Mouse (Mus musculus) limb, embryonic 12.5 days (tissue): ENCODE results near the gene Cdk9. TPM values are rescaled to one million over a fixed set of nuclear protein-coding genes. Genes with fewer than 3 reads are reported as not detected.

Source experiments
- ATAC-seq: fragments of 200-750 bp; cut with Nextera tagmentation; 2 replicates; pipeline ENCODE4 v1.8.0; 2017; ENCODE audit warnings: low read depth, moderate TSS enrichment; ENCODE audit not compliant: insufficient number of reproducible peaks, insufficient read depth, low FRiP score, low TSS enrichment
- H3K27ac ChIP-seq: fragments of 300-500 bp; sonication (generic); 2 replicates; pipeline ENCODE4 v1.5.1; 2016; ENCODE audit warnings: mild to moderate bottlenecking, moderate library complexity
- H3K27me3 ChIP-seq: fragments of 300-500 bp; sonication (generic); 2 replicates; pipeline ENCODE4 v1.6.1; 2016; ENCODE audit warnings: mild to moderate bottlenecking, moderate library complexity
- H3K36me3 ChIP-seq: fragments of 300-500 bp; sonication (generic); 2 replicates; pipeline ENCODE4 v1.6.1; 2016; ENCODE audit warnings: mild to moderate bottlenecking, moderate library complexity
- H3K4me1 ChIP-seq: fragments of 300-500 bp; sonication (generic); replicated peaks from 2 replicates; pipeline ENCODE4 v1.6.1; 2016
- H3K4me2 ChIP-seq: fragments of 300-500 bp; sonication (generic); 2 replicates; pipeline ENCODE4 v1.6.1; 2016; ENCODE audit warnings: mild to moderate bottlenecking, moderate library complexity
- H3K4me3 ChIP-seq: fragments of 300-500 bp; sonication (generic); replicated peaks from 2 replicates; pipeline ENCODE4 v1.5.1; 2016; ENCODE audit warnings: mild to moderate bottlenecking
- H3K9ac ChIP-seq: fragments of 300-500 bp; sonication (generic); replicated peaks from 2 replicates; pipeline ENCODE4 v1.6.1; 2016; ENCODE audit warnings: mild to moderate bottlenecking, moderate library complexity
- H3K9me3 ChIP-seq: fragments of 300-500 bp; sonication (generic); 2 replicates; pipeline ENCODE4 v1.6.1; 2016; ENCODE audit warnings: mild to moderate bottlenecking, moderate library complexity
- WGBS: fragments of 180-500 bp; shearing (Covaris S2); methylation state at CpG from one replicate; pipeline ENCODE4 v1.1.7; 2016; 5-methylcytosine and 5-hydroxymethylcytosine counted together
- polyA plus RNA-seq: library from polyadenylated mRNA; unstranded; fragments of >200 nt; fragmentation: Nextera tagmentation; extraction: Ambion mirVana; gene quantifications from 2 replicates; pipeline ENCODE4 v1.2.1, GENCODE M21; 2016

Cdk9 gene
- polyA plus RNA-seq, 1 experiment from 2014 or later, result 136 TPM

- ATAC-seq, result no peak
- no peaks in the 10 kb centered on the region for H3K27me3 ChIP-seq
- H3K4me1 ChIP-seq, result peaks cover 55% of the 10 kb centered on the region
- H3K4me3 ChIP-seq, result no peak overlapping the region
- no peak overlapping the region for H3K9ac ChIP-seq
- H3K9me3 ChIP-seq, result no peaks in the 10 kb centered on the region
- 76% methylated on average over 6 of the region's 6 CpGs for WGBS
- no peak overlapping the region for H3K27ac ChIP-seq
- 0 out of 2 replicates have a peak, but pooled peaks cover 4% of the 10 kb centered on the region for H3K36me3 ChIP-seq
- H3K4me2 ChIP-seq, result no peak overlapping the region
Measured at GRCm38 (mm10) chr2:32732695-32733094, 19.8 kb upstream of the Cdk9 start.

GRCm38 (mm10) chr2:32731911-32732310 lies 19.0 kb upstream of the Cdk9 start:
- no peaks in the 10 kb centered on the region for H3K9me3 ChIP-seq
- no peak overlapping the region for H3K4me3 ChIP-seq
- ATAC-seq, result no peak
- H3K4me2 ChIP-seq, result peak overlapping the region; percentile 13; the same call in 1 of the 2 replicates
- 66% methylated on average over 4 of the region's 4 CpGs for WGBS
- peak overlapping the region; percentile 87 for H3K27ac ChIP-seq
- no peaks in the 10 kb centered on the region for H3K27me3 ChIP-seq
- no peaks in the 10 kb centered on the region for H3K36me3 ChIP-seq
- H3K9ac ChIP-seq, result no peak overlapping the region
- H3K4me1 ChIP-seq, result peaks cover 57% of the 10 kb centered on the region

GRCm38 (mm10) chr2:32730854-32731253 lies 18.0 kb upstream of the Cdk9 start:
- no peak overlapping the region; the same call in 1 of the 2 replicates for H3K9ac ChIP-seq
- H3K36me3 ChIP-seq, result no peaks in the 10 kb centered on the region
- H3K9me3 ChIP-seq, result no peaks in the 10 kb centered on the region
- no peak for ATAC-seq
- no peaks in the 10 kb centered on the region for H3K27me3 ChIP-seq
- H3K4me1 ChIP-seq, result peaks cover 54% of the 10 kb centered on the region
- H3K4me3 ChIP-seq, result 0 out of 2 replicates have a peak overlapping the region, but pooled peaks have one; percentile 3
- WGBS, result 7% methylated on average over 11 of the region's 11 CpGs
- peak overlapping the region; percentile 41 for H3K4me2 ChIP-seq
- H3K27ac ChIP-seq, result peak overlapping the region; percentile 87

GRCm38 (mm10) chr2:32729547-32729946 lies 16.7 kb upstream of the Cdk9 start:
- H3K4me2 ChIP-seq, result peak overlapping the region; percentile 41; the same call in 1 of the 2 replicates
- no peaks in the 10 kb centered on the region for H3K27me3 ChIP-seq
- ATAC-seq, result no peak
- H3K4me1 ChIP-seq, result peaks cover 47% of the 10 kb centered on the region
- 53% methylated on average over 4 of the region's 4 CpGs for WGBS
- H3K9me3 ChIP-seq, result no peaks in the 10 kb centered on the region
- H3K4me3 ChIP-seq, result no peak overlapping the region
- H3K36me3 ChIP-seq, result no peaks in the 10 kb centered on the region
- no peak overlapping the region for H3K9ac ChIP-seq
- peak overlapping the region; percentile 87 for H3K27ac ChIP-seq

- ATAC-seq, result no peak
- peaks cover 44% of the 10 kb centered on the region for H3K4me1 ChIP-seq
- peak overlapping the region; percentile 24; the same call in 1 of the 2 replicates for H3K9ac ChIP-seq
- no peaks in the 10 kb centered on the region for H3K27me3 ChIP-seq
- peak overlapping the region; percentile 62 for H3K4me2 ChIP-seq
- H3K4me3 ChIP-seq, result peak overlapping the region; percentile 39
- 53% methylated on average over 7 of the region's 7 CpGs for WGBS
- H3K9me3 ChIP-seq, result no peaks in the 10 kb centered on the region
- H3K36me3 ChIP-seq, result no peaks in the 10 kb centered on the region
- peak overlapping the region; percentile 87; the same call in 1 of the 2 replicates for H3K27ac ChIP-seq
Measured at GRCm38 (mm10) chr2:32728463-32728862, 15.6 kb upstream of the Cdk9 start.

- Histone ChIP-seq H3K4me2 (peak overlapping the region; percentile 62), H3K27ac (peak overlapping the region; percentile 53; the same call in 1 of the 2 replicates), H3K36me3 (no peaks in the 10 kb centered on the region), H3K9me3 (no peaks in the 10 kb centered on the region), H3K27me3 (no peaks in the 10 kb centered on the region), H3K9ac (peak overlapping the region; percentile 40; the same call in 1 of the 2 replicates), H3K4me1 (peaks cover 44% of the 10 kb centered on the region), H3K4me3 (peak overlapping the region; percentile 39)
- 0% methylated on average over 16 of the region's 16 CpGs for WGBS
- peak; percentile 94 for ATAC-seq
Measured at GRCm38 (mm10) chr2:32727435-32727834, 14.6 kb upstream of the Cdk9 start.

GRCm38 (mm10) chr2:32724832-32725790 lies 12.2 kb upstream of the Cdk9 start:
- 79% methylated on average over 16 of the region's 16 CpGs for WGBS
- ATAC-seq, result no peak
- Histone ChIP-seq H3K36me3 (no peaks in the 10 kb centered on the region), H3K4me3 (no peak overlapping the region), H3K4me2 (no peak overlapping the region), H3K4me1 (peaks cover 29% of the 10 kb centered on the region), H3K27ac (no peak overlapping the region), H3K27me3 (no peaks in the 10 kb centered on the region), H3K9me3 (no peaks in the 10 kb centered on the region), H3K9ac (no peak overlapping the region)

GRCm38 (mm10) chr2:32724149-32724548 lies 11.3 kb upstream of the Cdk9 start:
- Histone ChIP-seq H3K4me1 (peaks cover 21% of the 10 kb centered on the region), H3K9me3 (no peaks in the 10 kb centered on the region), H3K36me3 (no peaks in the 10 kb centered on the region), H3K4me3 (no peak overlapping the region), H3K27me3 (no peaks in the 10 kb centered on the region), H3K9ac (no peak overlapping the region), H3K27ac (no peak overlapping the region), H3K4me2 (no peak overlapping the region)
- 79% methylated on average over 4 of the region's 4 CpGs for WGBS
- ATAC-seq, result no peak

GRCm38 (mm10) chr2:32722581-32722980 lies 9.7 kb upstream of the Cdk9 start:
- no peak for ATAC-seq
- WGBS, result 74% methylated on average over 3 of the region's 3 CpGs
- H3K9ac ChIP-seq, result no peak overlapping the region
- no peaks in the 10 kb centered on the region for H3K27me3 ChIP-seq
- peaks cover 11% of the 10 kb centered on the region for H3K4me1 ChIP-seq
- H3K9me3 ChIP-seq, result no peaks in the 10 kb centered on the region
- H3K27ac ChIP-seq, result no peak overlapping the region
- no peak overlapping the region for H3K4me3 ChIP-seq
- H3K36me3 ChIP-seq, result no peaks in the 10 kb centered on the region
- H3K4me2 ChIP-seq, result no peak overlapping the region

GRCm38 (mm10) chr2:32722046-32722445 lies 9.2 kb upstream of the Cdk9 start:
- no peak overlapping the region for H3K4me3 ChIP-seq
- no peak overlapping the region; the same call in 1 of the 2 replicates for H3K4me2 ChIP-seq
- no peaks in the 10 kb centered on the region for H3K36me3 ChIP-seq
- no peak overlapping the region for H3K27ac ChIP-seq
- H3K9ac ChIP-seq, result no peak overlapping the region
- WGBS, result 62% methylated on average over 6 of the region's 6 CpGs
- H3K27me3 ChIP-seq, result no peaks in the 10 kb centered on the region
- no peaks in the 10 kb centered on the region for H3K9me3 ChIP-seq
- no peak for ATAC-seq
- H3K4me1 ChIP-seq, result peaks cover 10% of the 10 kb centered on the region

- ATAC-seq, result no peak
- H3K4me1 ChIP-seq, result peaks cover 8% of the 10 kb centered on the region
- peak within 1 kb of the TSS; percentile 12; the same call in 1 of the 2 replicates for H3K4me3 ChIP-seq
- H3K36me3 ChIP-seq, result no peaks in the 10 kb centered on the region
- peak within 1 kb of the TSS; percentile 37; the same call in 1 of the 2 replicates for H3K9ac ChIP-seq
- no peaks in the 10 kb centered on the region for H3K9me3 ChIP-seq
- peak within 1 kb of the TSS; percentile 67 for H3K27ac ChIP-seq
- peak within 1 kb of the TSS; percentile 31 for H3K4me2 ChIP-seq
- no peaks in the 10 kb centered on the region for H3K27me3 ChIP-seq
- WGBS, result 56% methylated on average over 8 of the region's 8 CpGs
Measured at GRCm38 (mm10) chr2:32720681-32721229, 7.9 kb upstream of the Cdk9 start, which contains the start of gene Sh2d3c. Gene Sh2d3c, plus strand, starts transcription at chr2:32721055.
